Mouse (Mus musculus) A20 (cell line): ENCODE data around the gene Bdnf.

Source experiments
- DNase-seq: peaks from one replicate; pipeline ENCODE4 v3.0.0-alpha.2; 2011; ENCODE audit warnings: low read depth, low spot score

The Bdnf gene

GRCm38 (mm10) chr2:109706524-109706923 lies 32.0 kb downstream of the Bdnf start:
- no peak for DNase-seq

- DNase-seq = no peak
Measured at GRCm38 (mm10) chr2:109709346-109709745, 34.8 kb downstream of the Bdnf start.

DNA sequence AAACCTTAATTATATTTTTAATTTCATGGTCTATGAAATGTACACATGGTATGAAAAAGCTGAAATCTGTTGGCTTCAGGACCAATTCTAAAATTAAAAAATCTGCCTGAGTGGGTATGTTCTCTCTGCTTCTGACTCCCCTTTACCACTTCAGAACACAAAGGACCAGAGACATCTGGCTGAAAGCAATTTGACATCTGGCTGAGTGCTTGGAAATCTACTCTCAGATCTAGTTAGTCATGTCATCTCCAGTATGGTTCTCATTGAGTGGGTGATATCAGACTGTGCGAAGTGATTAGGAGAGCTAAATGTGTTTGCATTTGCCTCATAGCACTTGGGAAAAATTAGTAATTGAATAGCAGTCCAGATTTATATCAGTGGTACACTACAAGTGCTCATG lies 36.5 kb downstream of the Bdnf start:
- no peak for DNase-seq

DNA sequence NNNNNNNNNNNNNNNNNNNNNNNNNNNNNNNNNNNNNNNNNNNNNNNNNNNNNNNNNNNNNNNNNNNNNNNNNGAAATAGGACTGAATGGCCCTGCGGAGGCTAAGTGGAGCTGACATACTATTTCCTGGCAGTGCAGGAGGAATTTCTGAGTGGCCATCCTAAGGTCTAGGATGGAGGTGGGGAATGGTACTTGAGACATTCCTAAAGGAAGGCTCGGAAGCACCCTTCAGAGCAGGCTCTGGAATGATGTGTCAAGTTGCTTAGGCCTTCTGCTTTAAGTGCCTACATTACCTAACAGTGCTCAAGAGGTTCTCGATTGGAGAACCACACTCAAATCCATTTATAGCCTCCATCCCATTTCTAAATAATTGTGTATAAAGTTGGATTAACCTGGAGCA lies 50.8 kb downstream of the Bdnf start:
- DNase-seq = no peak

DNA sequence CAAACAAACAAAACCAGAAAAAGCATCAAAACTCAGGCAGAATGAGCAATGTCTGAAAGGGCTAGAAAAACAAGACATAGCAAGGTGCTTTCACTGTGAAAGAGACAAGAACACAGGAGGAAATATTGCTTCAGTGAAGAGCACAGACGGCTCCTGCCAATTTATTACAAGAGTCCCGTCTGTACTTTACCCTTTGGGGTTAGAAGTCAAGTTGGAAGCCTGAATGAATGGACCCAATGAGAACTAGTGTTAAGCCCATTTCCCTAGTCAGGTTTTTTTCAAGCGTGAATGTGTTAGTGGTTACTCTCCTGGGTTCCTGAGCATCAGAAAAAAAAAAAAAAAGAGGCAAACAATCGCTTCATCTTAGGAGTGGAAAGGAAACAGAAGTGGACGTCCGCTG lies 51.3 kb downstream of the Bdnf start:
- DNase-seq = no peak

DNA sequence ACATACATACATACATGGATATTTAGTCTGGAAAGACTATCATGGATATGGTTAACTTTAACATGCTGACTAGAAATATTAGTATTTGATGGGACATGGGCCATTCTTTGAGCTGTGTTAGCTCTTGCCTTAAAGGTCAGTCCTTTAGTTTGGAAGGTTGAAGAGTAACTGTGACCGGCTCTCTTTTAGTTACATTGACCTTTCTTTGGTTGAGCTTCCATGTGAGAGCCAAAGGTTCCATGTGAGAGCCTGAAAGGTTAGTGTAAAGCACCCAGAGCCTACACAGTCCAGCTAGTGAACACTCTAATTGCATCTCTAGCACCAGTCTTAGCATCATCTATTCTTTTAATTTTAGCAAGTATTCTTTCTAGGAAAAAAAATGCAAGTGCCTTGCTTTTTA lies 54.7 kb downstream of the Bdnf start:
- no peak for DNase-seq

- no peak for DNase-seq
Measured at GRCm38 (mm10) chr2:109733201-109734039, 58.9 kb downstream of the Bdnf start.

- DNase-seq = no peak
Measured at GRCm38 (mm10) chr2:109734228-109734627, 59.7 kb downstream of the Bdnf start.

DNA sequence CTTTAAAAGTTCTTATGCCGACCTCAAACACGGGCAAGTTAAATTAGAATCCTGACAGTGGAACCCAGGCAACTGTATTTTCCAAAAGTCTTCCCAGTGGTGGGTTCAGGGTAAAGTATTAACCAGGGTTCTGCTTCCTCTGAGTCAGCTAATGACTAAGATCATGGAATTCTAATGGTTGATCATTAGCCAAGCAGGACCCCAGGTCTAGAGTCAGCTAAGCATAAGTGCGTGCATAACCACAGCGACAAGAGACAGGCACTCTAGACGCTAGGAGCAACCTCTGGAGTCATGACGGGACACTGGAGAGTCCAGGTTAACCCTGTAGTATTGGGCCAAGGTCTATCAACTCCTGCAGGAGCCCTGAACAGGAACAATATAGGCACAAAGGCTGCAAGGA lies 60.2 kb downstream of the Bdnf start:
- no peak for DNase-seq

GRCm38 (mm10) chr2:109735347-109735746 lies 60.8 kb downstream of the Bdnf start:
- no peak for DNase-seq

GRCm38 (mm10) chr2:109736306-109736705 lies 61.8 kb downstream of the Bdnf start:
- DNase-seq = no peak

DNA sequence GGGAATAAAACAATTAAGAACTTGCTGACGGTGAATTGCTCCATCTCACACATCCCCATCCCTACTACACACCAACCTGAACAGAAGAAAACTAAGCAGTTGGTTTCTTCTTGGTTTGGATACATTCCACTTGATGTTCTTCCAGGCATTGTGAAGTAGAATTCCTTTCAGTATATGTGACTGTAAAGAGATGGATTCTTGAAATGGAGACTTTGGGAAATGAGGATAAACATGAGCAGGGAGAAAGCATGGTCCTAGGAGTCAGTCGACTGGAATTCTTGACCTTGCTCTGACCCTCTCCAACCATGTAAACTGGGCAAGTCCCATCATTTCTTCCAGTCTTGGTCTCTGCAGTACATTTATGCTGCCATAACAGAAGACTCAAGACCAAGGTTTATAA lies 63.8 kb downstream of the Bdnf start:
- DNase-seq = no peak

DNA sequence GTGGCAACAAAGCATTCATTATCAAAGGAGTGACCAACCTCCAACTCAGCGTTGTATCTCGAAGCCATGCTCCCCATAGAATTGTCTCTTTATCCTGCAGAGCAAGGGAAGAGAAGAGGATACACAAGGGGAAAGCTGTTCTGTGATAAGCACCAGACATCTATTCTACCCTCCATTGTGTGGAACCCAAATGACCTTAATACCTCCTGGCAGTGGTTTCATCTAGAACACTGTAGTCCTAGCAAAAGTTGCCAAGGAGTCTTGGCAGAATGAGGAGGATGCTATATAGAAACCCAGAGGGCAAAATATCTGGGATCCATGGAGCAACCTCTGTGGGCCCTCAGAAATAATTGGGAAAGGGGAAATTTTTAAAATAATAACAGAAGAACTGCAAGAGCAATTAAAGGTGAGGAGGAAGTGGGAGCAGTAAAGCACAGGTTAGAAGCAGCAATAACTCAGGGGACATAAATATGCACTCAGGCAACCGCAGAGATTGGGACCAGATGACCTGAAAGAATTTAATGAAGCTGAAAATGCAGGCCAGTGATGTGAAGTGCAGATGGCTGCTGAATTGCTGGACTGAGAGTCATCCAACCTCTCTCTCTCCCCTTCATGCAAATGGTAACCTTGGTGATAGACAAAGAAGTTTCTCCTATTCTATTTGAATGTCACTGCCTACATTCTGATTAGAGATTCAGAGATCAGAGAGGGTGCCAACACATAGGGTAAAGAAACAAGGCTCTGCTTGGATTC lies 68.9 kb downstream of the Bdnf start:
- no peak for DNase-seq

DNA sequence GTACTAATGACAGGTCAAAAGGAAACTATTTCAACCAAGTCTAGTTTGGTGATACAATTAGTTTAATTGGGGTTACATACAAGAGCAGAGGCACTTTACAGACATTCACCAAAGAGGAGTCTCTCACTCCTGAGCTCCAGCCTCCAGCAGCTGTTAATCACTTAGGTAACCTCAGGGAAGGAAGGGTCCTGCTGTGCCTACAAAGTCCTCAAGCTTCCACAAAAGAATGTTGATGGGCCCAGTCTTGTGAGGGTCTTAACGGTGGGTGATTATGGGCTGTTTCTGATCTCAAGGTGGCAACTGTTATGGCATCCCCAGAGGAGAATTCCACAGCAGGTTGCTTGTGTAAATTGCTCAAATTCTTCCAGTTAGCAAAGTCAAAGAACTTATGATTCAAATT lies 71.7 kb downstream of the Bdnf start:
- DNase-seq = no peak

- DNase-seq = no peak
Measured at GRCm38 (mm10) chr2:109748412-109748811, 73.9 kb downstream of the Bdnf start.

DNA sequence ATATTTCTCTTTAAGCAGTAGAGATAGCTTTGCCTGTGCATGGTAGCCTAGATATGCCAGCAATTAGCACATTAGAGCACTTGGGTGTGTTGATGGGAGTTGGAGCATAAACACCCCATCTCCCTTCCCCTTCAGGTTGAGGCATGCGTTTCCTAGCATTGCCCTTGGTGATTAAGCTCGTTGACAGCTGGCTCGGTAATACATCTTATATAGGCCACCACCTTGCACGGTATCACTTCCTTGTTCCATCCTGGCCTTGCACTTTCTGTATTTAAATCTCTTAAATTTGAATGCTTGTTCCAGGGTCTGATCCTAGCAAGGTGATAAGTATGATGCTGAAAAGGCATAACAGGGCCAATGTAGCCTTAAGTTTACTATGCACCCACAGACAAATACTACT lies 74.3 kb downstream of the Bdnf start:
- no peak for DNase-seq

DNA sequence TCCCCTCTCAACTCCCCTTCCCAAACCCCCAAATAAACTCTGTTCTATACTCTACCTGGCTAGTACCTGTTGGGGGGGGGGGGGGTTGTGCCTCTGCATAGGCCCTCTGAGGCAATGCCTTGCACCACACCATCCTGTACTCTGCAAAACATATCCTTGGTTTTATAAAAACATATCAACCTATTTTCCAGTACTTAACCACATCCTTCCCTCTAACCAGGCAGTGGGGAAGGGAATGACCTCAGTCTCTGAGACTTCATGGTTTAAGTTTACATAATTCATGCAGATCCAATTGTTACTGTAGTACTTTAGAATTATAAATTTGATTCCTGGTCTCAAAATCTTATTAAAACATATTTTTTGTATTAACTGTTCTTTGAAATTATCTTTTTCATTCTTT lies 75.5 kb downstream of the Bdnf start:
- DNase-seq = no peak

DNA sequence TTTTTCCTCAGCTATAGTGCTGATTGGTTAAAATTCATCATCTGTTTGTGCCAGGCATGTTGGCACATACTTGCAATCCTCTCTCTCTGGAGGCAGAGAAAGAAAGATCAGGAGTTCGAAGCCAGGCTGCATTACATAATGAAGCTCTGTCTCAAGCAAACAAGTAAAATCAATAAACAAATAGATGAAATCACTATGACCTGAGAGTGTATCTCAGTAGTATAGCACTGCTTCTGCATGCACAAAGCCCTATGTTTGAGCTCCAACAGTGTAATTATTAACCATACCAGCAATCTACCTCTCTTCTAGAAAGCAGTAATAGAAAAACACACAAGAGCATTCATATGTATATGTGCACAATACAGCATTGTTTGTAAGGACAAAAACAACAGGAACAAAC lies 76.0 kb downstream of the Bdnf start:
- DNase-seq = no peak

DNA sequence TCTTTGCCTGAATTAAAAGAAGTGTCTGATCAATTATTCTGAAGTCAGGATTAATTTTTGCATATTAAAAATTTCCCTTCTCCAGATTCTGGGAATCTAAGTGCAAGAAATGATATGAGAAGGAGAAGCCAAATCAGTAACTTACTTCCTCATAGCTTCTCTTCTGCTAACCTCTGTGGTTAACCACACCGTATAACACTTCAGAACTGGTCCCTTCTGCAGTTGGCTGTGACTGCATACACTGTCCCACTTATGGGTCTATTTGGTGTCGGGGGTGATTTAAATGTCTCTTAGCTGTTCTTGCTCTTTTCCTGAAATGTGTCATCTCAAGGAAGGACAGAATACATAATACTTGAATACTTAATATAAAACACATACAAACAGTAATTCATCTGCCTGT lies 81.8 kb downstream of the Bdnf start:
- DNase-seq = no peak

GRCm38 (mm10) chr2:109766772-109767171 lies 92.3 kb downstream of the Bdnf start:
- no peak for DNase-seq

DNA sequence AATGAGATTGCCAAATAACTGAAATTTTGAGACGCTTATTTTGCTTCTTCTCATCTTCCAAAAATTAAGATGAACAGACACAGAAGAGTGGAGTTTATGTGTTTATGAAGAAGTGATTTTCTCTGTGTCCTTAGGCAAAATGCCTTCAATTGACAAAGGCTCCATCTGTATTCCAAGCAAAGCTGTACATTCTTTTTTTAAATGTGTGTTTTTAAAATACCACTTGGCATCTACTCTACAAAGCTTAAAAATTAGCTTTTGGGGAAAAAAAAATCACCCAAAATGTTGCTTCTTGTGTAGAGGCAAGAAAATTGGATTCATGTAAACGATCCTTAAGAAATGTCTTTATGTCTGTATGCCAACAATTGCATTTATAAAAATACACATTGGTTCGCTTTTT lies 94.3 kb downstream of the Bdnf start:
- DNase-seq = no peak

DNA sequence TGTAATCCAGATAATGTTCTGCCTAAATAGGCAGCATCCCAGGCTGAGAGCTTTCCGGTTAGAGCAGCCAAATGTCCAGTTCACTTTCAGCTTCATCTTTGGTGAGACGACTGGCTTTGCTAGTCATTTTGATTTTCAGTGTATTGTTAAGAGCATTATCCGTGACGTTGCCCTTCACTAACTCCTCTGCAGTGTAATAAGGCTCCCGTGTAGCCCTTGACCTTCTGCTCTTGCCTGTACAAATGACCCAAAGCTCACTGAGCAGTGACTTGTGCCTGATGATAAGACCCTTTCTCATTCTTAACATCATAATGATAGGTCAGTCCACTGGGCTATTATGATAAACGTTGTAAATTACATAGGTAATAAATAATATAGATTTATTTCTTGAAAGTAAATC lies 101.9 kb downstream of the Bdnf start:
- DNase-seq = no peak
